ENCODE assay signal across 8 mouse cellular contexts in genomic region chr11:3452769-3453168, GRCm38 (mm10). TPM values are rescaled to one million over a fixed set of nuclear protein-coding genes. Genes with fewer than 3 reads are reported as not detected.
DNase-seq lines count a peak whose midpoint lies in the region; ATAC-seq and TF ChIP-seq lines count a peak whose summit lies in the region.

No protein-coding gene starts in this region.

- peak; percentile 68 for ATAC-seq in hindbrain, embryonic 12.5 days (ENCODE audit: low FRiP score)
- peak; percentile 62 for ATAC-seq in midbrain, embryonic 13.5 days

- H3K27me3 ChIP-seq in hindbrain, embryonic 12.5 days: no peaks in the 10 kb centered on the region
- H3K27me3 ChIP-seq in limb, embryonic 10.5 days (ENCODE audit: low read depth, poor library complexity, severe bottlenecking): no peaks in the 10 kb centered on the region
- H3K27me3 ChIP-seq in midbrain, embryonic 13.5 days: no peaks in the 10 kb centered on the region

- peak overlapping the region; percentile 20; the same call in 1 of the 2 replicates for H3K27ac ChIP-seq in cortical plate, adult 2 months (ENCODE audit: insufficient read depth, low read length)
- peak overlapping the region; percentile 91 for H3K27ac ChIP-seq in hindbrain, embryonic 12.5 days
- peak overlapping the region; percentile 87 for H3K27ac ChIP-seq in limb, embryonic 10.5 days
- peak overlapping the region; percentile 92 for H3K27ac ChIP-seq in midbrain, embryonic 13.5 days

- no peaks in the 10 kb centered on the region for H3K9me3 ChIP-seq in hindbrain, embryonic 12.5 days (replicated peaks)
- H3K9me3 ChIP-seq in limb, embryonic 10.5 days (replicated peaks): no peaks in the 10 kb centered on the region
- no peaks in the 10 kb centered on the region for H3K9me3 ChIP-seq in midbrain, embryonic 13.5 days

- TF ChIP-seq POLR2A in cortical plate, adult 2 months (IDR thresholded peaks at IDR 0.05; ENCODE audit: extremely low read depth, insufficient read depth, low read length): no peak

- no peak for TF ChIP-seq CTCF in cortical plate, adult 2 months (IDR thresholded peaks at IDR 0.05; ENCODE audit: extremely low read depth, insufficient read depth, low read length)

- 0 out of 2 replicates have a peak, but pooled peaks cover 19% of the 10 kb centered on the region for H3K36me3 ChIP-seq in hindbrain, embryonic 12.5 days
- H3K36me3 ChIP-seq in limb, embryonic 10.5 days: peaks cover 32% of the 10 kb centered on the region
- peaks cover 7% of the 10 kb centered on the region for H3K36me3 ChIP-seq in midbrain, embryonic 13.5 days

- DNase-seq in 3T3-L1 (ENCODE audit: low read depth, low spot score): peak; percentile 44
- peak; percentile 30 to 40 for DNase-seq in B cell, adult 2 months
- DNase-seq in limb, embryonic 10.5 days (ENCODE audit: low spot score): peak; percentile 53
- peak; percentile 35 for DNase-seq in thymus, postnatal 4 days
- DNase-seq in urinary bladder, postnatal 10 days (ENCODE audit: low spot score): no peak

- H3K4me1 ChIP-seq in cortical plate, adult 2 months (ENCODE audit: control insufficient read depth, insufficient read depth, low read length): peaks cover 5% of the 10 kb centered on the region
- peaks cover 18% of the 10 kb centered on the region for H3K4me1 ChIP-seq in hindbrain, embryonic 12.5 days
- peaks cover 21% of the 10 kb centered on the region for H3K4me1 ChIP-seq in limb, embryonic 10.5 days
- H3K4me1 ChIP-seq in midbrain, embryonic 13.5 days (replicated peaks): peaks cover 26% of the 10 kb centered on the region

- H3K9ac ChIP-seq in hindbrain, embryonic 12.5 days: peak overlapping the region; percentile 85
- peak overlapping the region; percentile 85 for H3K9ac ChIP-seq in midbrain, embryonic 13.5 days (replicated peaks)

- H3K4me2 ChIP-seq in hindbrain, embryonic 12.5 days (replicated peaks): peak overlapping the region; percentile 62
- H3K4me2 ChIP-seq in midbrain, embryonic 13.5 days (replicated peaks): peak overlapping the region; percentile 91

- peak overlapping the region; percentile 97 for H3K4me3 ChIP-seq in cortical plate, adult 2 months (ENCODE audit: insufficient read depth, low read length)
- H3K4me3 ChIP-seq in hindbrain, embryonic 12.5 days: peak overlapping the region; percentile 76
- peak overlapping the region; percentile 79 for H3K4me3 ChIP-seq in limb, embryonic 10.5 days
- peak overlapping the region; percentile 74 for H3K4me3 ChIP-seq in midbrain, embryonic 13.5 days (replicated peaks)

- 0% methylated on average over 9 of the region's 9 CpGs for WGBS in hindbrain, embryonic 12.5 days
- WGBS in limb, embryonic 10.5 days: under 1% methylated on average over 9 of the region's 9 CpGs
- WGBS in midbrain, embryonic 13.5 days: 2% methylated on average over 9 of the region's 9 CpGs

RNA-seq across cellular contexts. Expression of gene Rnf185, which starts 0.6 kb away (rescaled TPM):
- 28.7 and 29.3 TPM in 2 replicates for polyA plus RNA-seq in cortical plate, adult 2 months (2012; rRNA removed)
- polyA plus RNA-seq in hindbrain, embryonic 12.5 days (2016; fragmentation: Nextera tagmentation; extraction: Ambion mirVana): 38.5 and 43.0 TPM in 2 replicates
- polyA plus RNA-seq in limb, embryonic 10.5 days (2016; fragmentation: Nextera tagmentation; extraction: Ambion mirVana): 37.7 and 47.1 TPM in 2 replicates
- polyA plus RNA-seq in midbrain, embryonic 13.5 days (2015; fragmentation: Nextera tagmentation; extraction: Ambion mirVana): 46.6 and 49.3 TPM in 2 replicates

RNA-seq across cellular contexts. Expression of gene Pla2g3, which starts 35.3 kb away (rescaled TPM):
- polyA plus RNA-seq in cortical plate, adult 2 months (2012; rRNA removed): 2.6 and 2.9 TPM in 2 replicates
- 0.81 and 1.2 TPM in 2 replicates for polyA plus RNA-seq in hindbrain, embryonic 12.5 days (2016; fragmentation: Nextera tagmentation; extraction: Ambion mirVana)
- 1.2 and 1.5 TPM in 2 replicates for polyA plus RNA-seq in limb, embryonic 10.5 days (2016; fragmentation: Nextera tagmentation; extraction: Ambion mirVana)
- 0.52 and 0.67 TPM in 2 replicates for polyA plus RNA-seq in midbrain, embryonic 13.5 days (2015; fragmentation: Nextera tagmentation; extraction: Ambion mirVana)

RNA-seq across cellular contexts. Expression of gene Limk2, which starts 43.8 kb away (rescaled TPM):
- 140 and 153 TPM in 2 replicates for polyA plus RNA-seq in cortical plate, adult 2 months (2012; rRNA removed)
- polyA plus RNA-seq in hindbrain, embryonic 12.5 days (2016; fragmentation: Nextera tagmentation; extraction: Ambion mirVana): 114 and 116 TPM in 2 replicates
- polyA plus RNA-seq in limb, embryonic 10.5 days (2016; fragmentation: Nextera tagmentation; extraction: Ambion mirVana): 45.2 and 54.6 TPM in 2 replicates
- 134 and 138 TPM in 2 replicates for polyA plus RNA-seq in midbrain, embryonic 13.5 days (2015; fragmentation: Nextera tagmentation; extraction: Ambion mirVana)

RNA-seq across cellular contexts. Expression of gene Inpp5j, which starts 51.9 kb away (rescaled TPM):
- 38.4 and 39.0 TPM in 2 replicates for polyA plus RNA-seq in cortical plate, adult 2 months (2012; rRNA removed)
- polyA plus RNA-seq in hindbrain, embryonic 12.5 days (2016; fragmentation: Nextera tagmentation; extraction: Ambion mirVana): 0.73 and 1.2 TPM in 2 replicates
- 0.06 and 0.09 TPM in 2 replicates for polyA plus RNA-seq in limb, embryonic 10.5 days (2016; fragmentation: Nextera tagmentation; extraction: Ambion mirVana)
- polyA plus RNA-seq in midbrain, embryonic 13.5 days (2015; fragmentation: Nextera tagmentation; extraction: Ambion mirVana): 1.4 and 1.7 TPM in 2 replicates

Comparison
In these comparisons a context has a peak if more than half of its experiments do, and no peak if none do; other contexts are left out.
1. H3K27ac ChIP-seq: peak in every context shown above with its lines; median percentile 92 in midbrain, embryonic 13.5 days; 91 in hindbrain, embryonic 12.5 days; 87 in limb, embryonic 10.5 days; 20 in cortical plate, adult 2 months.